Mouse (Mus musculus): ENCODE results near the gene Parp8.

Parp8 gene

GRCm38 (mm10) chr13:117025226-117026067 lies at the start of gene Parp8:
TSS of gene Parp8 (minus strand) at chr13:117025537.
- DNase-seq: peak; percentile 59 to 69

DNA sequence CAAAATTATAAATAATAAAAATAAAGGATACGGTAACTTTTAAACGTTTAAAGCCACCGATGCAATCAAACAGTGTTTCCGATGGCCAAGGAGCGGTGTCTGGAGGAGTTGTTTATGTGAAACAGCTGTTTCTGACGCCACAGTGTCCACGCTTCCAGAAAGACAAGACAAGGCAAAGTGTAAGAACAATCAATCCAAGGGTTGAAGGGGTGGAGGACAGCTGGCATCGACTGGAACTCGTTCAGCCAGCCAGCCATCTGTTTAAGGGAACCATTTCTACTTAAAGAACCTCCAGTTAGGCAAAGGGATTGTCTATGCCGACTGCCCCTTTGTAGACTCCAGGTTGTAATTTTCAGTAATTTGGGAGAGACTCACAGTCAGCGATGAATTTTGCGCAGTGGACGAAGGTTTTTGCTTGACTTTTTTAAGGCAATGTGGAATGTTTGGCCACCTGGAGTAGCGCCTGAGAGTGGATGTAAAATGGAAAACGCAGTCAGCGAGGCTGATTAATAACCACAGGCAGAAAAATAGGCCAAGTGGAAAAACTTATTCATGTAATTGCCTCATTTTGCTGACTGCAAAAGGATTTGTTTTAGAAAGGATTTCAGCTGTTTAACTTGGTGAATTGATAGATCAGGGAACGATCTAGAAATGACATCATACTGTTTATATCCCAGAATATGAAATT lies 37.4 kb upstream of the Parp8 start:
- peak; percentile 37 to 45 for DNase-seq

DNA sequence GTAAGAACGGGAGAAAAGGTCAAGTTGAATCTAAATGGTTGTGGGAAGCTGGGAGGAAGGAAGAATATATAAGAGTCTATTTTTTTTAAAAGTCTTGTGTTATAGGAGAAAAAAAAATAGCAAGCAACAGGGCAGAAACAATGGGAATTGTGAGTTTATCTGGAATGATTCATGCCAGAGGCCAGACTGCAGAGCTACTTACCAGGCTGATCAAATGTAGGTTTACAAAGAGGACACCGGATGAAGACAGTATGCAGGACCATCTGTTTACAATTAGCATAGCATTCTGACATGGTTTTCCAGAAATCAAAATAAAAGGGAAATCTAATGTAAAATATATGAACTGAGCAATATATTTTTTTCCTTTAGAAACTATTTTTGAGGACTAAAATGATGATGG lies 31.1 kb upstream of the Parp8 start:
- DNase-seq: no peak

- no peak for DNase-seq
These were observed 29.6 kb upstream of the Parp8 start for GRCm38 (mm10) chr13:117054811-117055496.

DNA sequence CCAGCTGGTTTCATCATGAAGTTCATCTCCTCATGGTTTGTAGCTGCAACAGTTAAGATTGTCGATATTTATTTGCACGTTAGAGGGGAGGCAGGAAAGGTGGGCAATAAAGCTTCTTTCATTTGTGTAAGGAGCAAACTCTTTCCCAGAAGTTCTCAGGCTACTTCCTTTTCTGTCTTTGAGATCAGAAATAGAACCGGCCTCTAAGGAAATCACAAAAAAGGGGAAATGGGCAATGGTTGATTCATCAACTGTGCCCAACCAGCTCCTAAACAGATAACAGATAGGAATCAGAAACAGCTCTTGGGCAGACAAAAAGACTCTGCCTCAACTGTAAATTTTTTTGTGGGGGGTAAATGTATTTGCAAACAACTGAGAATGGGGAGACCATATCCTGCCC lies 27.4 kb upstream of the Parp8 start:
- DNase-seq: no peak

DNA sequence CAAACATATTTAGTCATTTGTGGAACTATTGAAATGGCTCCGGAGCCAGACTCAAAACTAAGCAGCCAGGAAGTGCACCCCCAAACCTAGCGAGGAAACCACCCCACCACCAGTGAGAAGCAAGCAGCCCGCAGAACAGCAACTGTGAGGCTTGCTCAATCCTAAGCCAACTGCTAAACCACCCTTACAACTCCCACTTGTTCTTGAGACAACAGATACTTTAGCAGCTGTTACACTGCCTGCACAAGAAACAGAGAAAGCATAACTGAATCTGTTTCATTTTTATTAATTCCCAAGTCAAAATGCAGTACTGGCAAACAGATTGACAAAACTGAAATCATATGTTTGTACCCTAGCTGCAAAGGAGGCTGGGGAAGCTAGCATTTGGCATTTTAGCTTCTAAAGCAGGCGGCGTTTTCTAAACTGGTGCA lies 23.2 kb upstream of the Parp8 start:
- no peak for DNase-seq

DNA sequence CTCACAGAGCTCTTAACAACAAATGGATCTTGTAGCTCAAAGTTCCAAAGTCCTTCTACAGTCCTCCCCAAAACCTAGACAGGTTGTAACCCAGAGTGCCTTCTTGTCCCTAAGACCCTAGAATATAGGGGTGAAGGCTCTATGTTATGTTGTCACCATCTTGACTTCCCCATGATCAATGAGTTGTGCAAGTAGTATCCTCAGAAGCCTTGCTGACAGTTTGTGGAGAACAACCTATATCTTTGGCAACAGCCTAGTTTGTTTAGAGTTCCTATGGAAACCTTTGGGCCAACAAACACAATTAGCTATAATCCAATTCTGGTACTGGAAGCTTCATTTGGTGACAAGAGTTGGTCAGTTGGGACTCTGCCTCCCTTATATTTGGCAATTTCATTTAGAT lies 18.2 kb upstream of the Parp8 start:
- DNase-seq: no peak

DNA sequence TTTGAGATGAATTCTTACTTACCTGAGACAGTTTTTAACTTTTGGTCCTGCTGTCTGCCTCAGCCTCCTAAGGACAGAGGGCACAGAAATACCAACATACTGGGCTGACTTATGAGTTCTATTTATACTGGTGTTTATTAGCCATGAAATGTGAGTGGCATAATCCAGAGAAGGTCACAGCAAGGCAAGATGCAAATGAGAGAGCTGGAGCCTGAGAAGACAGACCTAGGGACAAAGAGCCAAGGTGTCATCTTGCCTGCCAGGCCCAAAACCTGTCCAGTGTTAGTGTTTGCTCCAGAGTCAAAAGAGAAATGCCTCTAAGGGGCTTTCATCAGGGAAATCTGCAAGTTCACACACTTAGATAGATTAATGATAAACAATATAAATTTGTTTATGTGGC lies 15.7 kb upstream of the Parp8 start:
- no peak for DNase-seq

DNA sequence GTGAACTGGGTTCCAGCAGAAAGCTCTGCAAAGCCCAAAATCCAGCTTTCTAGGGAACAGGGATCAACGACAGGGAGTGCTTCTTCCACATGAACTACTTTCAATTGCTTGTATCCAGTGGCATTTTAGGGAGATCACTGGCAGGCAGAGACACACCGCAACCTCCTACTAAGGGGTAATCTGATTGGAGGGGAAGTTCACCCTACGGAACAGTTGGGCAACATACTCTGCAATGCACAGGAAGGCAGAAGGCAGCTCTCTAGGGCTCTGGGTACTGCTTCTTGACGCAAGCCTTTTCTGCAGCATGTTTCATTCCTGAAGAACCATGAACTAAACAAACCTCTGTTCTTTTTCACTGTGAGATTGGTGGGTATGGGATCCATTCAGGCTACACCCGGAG lies 10.9 kb upstream of the Parp8 start:
- no peak for DNase-seq

DNA sequence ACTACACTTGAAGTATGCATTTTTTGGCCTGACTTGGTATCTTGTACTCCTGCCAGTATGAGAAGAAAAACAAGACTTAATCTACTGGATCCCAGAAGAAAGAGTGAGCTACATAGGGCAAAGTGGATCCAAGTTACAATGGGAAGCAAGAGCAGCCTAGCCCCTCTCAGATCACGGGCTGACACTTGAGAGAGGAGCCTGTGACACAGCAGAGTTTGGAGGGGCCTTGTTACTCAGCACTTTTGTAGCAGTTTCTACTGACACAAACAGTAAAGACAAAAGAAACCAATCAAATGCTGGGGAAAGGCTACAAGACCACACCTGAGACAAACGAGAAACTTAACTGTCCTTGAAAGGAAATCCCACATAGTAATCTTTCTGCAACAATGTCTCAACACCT lies 9.8 kb upstream of the Parp8 start:
- DNase-seq: no peak

- DNase-seq: no peak
These were observed 9.3 kb upstream of the Parp8 start for GRCm38 (mm10) chr13:117034676-117035075.

DNA sequence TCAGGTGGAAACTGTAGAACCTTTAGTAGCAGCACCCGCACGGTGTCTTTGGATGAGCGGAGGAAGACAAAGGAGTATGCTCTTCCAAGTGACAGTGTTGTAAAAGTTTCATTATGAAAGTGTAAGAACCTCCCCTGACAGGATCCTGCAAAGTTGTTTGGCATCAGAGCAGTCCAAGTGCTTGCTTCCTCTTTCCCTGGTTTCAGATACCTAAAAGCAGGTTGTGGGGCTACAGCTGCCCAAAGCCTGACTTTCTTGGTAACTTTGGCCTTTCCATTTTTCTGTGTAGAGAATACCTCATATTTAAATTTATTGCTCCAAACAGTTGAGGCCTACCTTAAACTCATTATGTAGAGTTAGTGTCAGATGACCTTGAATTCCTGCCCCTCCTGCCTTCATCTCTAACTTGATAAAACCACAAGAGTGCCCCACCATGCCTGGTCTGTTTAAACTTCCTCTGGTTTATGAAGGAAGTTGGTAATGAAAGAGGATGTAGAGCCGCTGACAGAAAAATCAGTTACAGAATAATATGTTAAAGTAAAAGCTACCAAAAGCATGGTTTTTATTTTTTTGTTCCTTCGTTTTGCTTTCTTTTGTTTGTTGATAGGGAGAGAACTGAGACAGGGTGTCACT lies 8.5 kb upstream of the Parp8 start:
- DNase-seq: no peak

- DNase-seq: no peak
These were observed 7.1 kb upstream of the Parp8 start for GRCm38 (mm10) chr13:117032402-117032801.

- no peak for DNase-seq
These were observed 6.2 kb upstream of the Parp8 start for GRCm38 (mm10) chr13:117031546-117031945.

GRCm38 (mm10) chr13:117028221-117028620 lies 2.9 kb upstream of the Parp8 start:
- DNase-seq: no peak

DNA sequence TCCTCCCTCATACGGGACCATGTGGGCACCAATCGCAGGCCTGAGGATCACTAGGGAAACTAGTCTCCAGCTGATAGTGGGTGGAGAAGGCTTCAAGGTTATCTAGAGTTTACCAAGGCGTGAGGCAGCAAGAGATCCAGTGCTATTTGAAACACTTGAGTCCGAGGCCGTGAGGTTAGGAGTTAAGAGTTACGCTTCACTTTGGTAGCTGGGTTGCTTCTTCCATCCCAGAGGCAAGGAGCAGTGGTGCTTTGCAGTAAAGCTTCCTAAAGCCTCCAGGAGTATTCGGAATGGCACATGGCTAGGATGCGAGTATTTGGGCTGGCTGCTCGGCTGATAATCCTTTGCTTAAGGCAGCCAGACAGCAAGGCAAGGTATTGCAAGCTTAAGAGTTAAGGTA lies 2.0 kb upstream of the Parp8 start:
- DNase-seq: no peak

- no peak for DNase-seq
These were observed 991 bp upstream of the Parp8 start for GRCm38 (mm10) chr13:117026276-117026780.

DNA sequence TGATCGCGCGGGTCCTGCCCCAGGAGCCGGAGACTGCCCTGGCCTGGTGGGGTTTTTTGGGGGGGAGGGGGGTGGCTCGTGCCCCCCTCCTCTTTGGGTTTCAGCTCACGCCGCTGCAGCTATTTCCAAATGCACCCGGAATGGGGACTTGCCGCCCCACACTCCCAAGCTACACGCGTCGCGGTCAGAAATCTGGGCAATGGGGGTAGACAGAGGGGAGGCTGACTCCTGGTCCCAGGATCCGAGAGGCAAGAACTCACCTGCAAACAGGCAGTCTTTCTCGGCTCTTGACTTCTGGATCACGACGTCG lies 466 bp downstream of the Parp8 start:
- DNase-seq: no peak

- peak; percentile 73 to 79 for DNase-seq
These were observed 1.0 kb downstream of the Parp8 start for GRCm38 (mm10) chr13:117024127-117024915.

GRCm38 (mm10) chr13:117023346-117024050 lies 1.8 kb downstream of the Parp8 start:
- DNase-seq: no peak

DNA sequence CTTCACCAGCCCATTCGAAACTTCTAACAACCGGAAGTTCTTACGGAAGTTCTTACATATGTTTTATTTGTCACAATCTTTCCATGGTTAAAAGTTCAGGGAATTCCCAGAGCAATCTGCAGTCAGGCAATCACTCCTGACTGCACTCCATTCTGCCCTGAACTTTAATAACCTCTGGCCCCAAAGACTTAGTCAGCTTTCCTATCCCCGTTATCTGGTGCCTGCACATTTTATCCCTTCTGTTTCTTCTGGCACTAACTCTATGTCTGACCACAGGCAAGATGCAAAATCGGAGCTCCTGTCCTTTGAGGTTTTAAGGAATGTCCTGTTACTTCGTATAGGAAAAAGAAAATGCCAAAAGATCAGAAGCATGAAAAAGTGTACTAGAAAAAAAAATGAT lies 4.7 kb downstream of the Parp8 start:
- no peak for DNase-seq

DNA sequence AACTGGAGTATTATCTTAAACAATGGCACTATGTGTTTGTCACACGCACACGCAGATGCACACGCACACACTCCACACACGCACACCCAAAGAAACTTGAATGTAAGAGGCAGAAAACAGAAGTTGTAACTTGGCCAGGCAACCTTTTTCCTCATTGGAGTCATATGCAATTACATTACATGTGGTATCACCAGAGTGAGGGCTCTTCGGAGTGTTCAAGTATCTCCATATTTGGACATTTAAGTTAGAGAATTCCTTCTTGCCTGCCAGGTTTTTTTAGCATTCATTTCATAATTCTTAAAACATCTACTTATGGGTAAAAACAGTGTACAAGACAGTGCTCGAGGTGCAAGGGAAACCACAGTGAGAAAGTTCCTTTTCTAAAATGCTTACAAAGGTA lies 6.7 kb downstream of the Parp8 start:
- DNase-seq: no peak

All from cerebellum, postnatal 14 days (tissue).